Mouse (Mus musculus): ENCODE data around the gene Acacb.

The Acacb gene

DNA sequence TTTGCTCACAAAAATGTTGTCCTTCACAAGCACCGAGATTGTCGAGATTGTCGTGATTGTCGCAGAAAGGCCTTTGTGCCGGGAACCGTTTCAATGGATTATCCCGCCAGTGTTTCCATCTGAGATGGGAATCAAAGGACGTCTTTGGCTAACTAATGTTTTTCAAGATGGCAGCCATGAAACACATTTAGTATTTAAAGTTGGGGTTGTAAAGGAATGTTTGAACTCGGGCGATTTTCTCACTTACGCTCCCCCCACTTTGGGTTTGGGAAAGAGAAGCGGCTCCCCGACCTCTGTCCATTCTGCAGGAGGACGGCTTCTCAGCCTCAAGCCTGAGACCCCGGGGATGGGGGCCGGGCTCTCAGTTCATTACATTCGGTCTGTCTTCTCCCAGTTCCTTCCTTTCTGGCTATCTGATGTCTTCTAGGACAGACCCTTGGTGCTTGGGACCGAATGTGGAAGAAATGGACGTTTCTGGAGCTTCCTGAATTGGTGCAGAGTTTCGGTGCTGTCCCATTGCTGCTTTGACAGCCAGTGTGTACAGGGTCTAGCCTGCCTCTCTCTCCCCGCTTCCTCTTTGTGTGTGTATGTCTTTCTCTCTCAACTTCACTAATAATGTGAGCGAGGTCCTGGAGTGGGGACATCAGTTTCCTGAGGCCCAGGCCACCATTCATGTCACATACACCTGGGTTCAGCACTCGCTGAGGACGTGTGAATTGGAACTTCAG is 153.7 kb downstream of the Acacb start:
- DNase-seq (ENCODE audit: low read depth, low spot score): no peak

All from ES-CJ7 (cell line).